Mouse (Mus musculus) thymus, adult 2 months (tissue): ENCODE results near the gene Slco6d1. TPM values are rescaled to one million over a fixed set of nuclear protein-coding genes. Genes with fewer than 3 reads are reported as not detected.
"Not testable (repeated sequence)": the region's sequence is repeated elsewhere in the genome, so short reads cannot be mapped to it uniquely, and the experiment has no call there.

ENCODE experiments used
- DNase-seq: peaks from one replicate; pipeline ENCODE4 v3.0.0; 2021
- H3K27ac ChIP-seq: fragments of 200-500 bp; 2 replicates; pipeline ENCODE4 v1.5.1; 2012; ENCODE audit warnings: low read length, control low read depth; ENCODE audit not compliant: control insufficient read depth, insufficient read depth
- H3K27me3 ChIP-seq: fragments of 200-500 bp; 2 replicates; pipeline ENCODE4 v1.6.1; 2012; ENCODE audit warnings: mild to moderate bottlenecking, low read length, moderate library complexity, mixed read lengths; ENCODE audit not compliant: control insufficient read depth, insufficient read depth
- H3K36me3 ChIP-seq: fragments of 200-500 bp; 2 replicates; pipeline ENCODE4 v1.6.1; 2012; ENCODE audit warnings: mild to moderate bottlenecking, low read length, moderate library complexity; ENCODE audit not compliant: control insufficient read depth, insufficient read depth
- H3K4me1 ChIP-seq: fragments of 200-500 bp; replicated peaks from 2 replicates; pipeline ENCODE4 v1.6.1; 2012; ENCODE audit warnings: low read length; ENCODE audit not compliant: control insufficient read depth, insufficient read depth
- H3K4me3 ChIP-seq: fragments of 200-500 bp; 2 replicates; pipeline ENCODE4 v1.5.1; 2012; ENCODE audit warnings: mild to moderate bottlenecking, low read length, control low read depth, moderate library complexity; ENCODE audit not compliant: control insufficient read depth, insufficient read depth
- CTCF ChIP-seq: fragments of 200-500 bp; IDR thresholded peaks from 2 replicates; pipeline ENCODE4 v1.5.1; 2012; ENCODE audit warnings: mild to moderate bottlenecking, control low read depth, low read length, moderate library complexity, borderline replicate concordance; ENCODE audit not compliant: control insufficient read depth, poor library complexity, insufficient read depth; ENCODE audit errors: extremely low read depth
- POLR2A ChIP-seq: fragments of 200-500 bp; IDR thresholded peaks from 2 replicates; pipeline ENCODE4 v1.6.1; 2012; ENCODE audit warnings: mild to moderate bottlenecking, low read length, control low read depth, moderate library complexity; ENCODE audit not compliant: control insufficient read depth, poor library complexity, insufficient read depth; ENCODE audit errors: extremely low read depth
- WGBS: fragments of 180-500 bp; shearing (Covaris S2); methylation state at CpG from one replicate; pipeline ENCODE4 v1.1.7; 2018; 5-methylcytosine and 5-hydroxymethylcytosine counted together
- polyA plus RNA-seq: library from polyadenylated mRNA; depleted of rRNA; stranded (reverse); fragments of >200 nt; gene quantifications from 2 replicates; pipeline ENCODE4 v1.2.3, GENCODE M21; 2012

Gene Slco6d1
- polyA plus RNA-seq, 1 experiment: not detected

DNA sequence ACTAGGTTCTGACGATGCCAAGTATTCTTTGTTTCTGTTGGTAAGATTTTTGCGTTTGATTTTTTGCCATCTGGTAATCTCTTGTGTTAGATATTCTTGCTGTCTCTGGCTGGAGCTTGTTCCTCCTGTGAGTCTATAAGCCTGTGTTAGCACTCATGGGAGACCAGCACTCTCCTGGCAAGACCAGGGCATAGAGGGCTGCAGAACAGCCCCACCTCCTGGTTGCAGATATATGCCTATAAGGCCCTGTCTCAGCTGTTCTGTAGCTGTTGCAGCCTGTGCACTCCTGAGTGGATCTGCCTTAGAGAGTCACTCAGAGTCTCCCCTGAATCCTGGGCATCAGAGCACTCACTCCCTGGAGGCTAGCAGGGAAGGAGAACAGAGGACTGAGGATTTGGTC lies 102.1 kb downstream of the Slco6d1 start:
- no peak for DNase-seq
- no peak overlapping the region for H3K4me3 ChIP-seq
- no peak overlapping the region for H3K27ac ChIP-seq
- no peaks in the 10 kb centered on the region for H3K4me1 ChIP-seq
- no peaks in the 10 kb centered on the region for H3K27me3 ChIP-seq
- 86% methylated on average over 2 of the region's 2 CpGs for WGBS
- TF ChIP-seq CTCF: no peak
- TF ChIP-seq POLR2A: no peak
- no peaks in the 10 kb centered on the region for H3K36me3 ChIP-seq

DNA sequence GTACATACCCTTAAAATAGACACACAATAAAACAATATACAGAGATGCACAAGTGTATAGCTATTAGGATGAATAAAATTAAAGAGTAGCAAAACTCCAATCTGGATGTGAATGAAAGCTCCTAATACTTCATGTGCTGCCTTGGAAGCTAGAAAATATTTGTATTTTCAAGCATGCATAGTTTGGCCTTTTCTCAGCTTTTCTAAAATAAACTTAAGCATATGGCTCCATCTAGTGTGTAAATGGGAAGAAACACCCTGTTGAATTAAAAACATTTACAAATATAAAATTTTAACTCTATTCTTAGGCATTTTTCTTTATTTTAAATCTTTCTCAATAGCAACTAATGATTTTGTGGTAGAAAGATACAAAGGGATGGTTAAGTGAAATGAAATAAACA lies 102.6 kb downstream of the Slco6d1 start:
- H3K36me3 ChIP-seq: no peaks in the 10 kb centered on the region
- H3K27ac ChIP-seq: no peak overlapping the region
- no peak for DNase-seq
- no peaks in the 10 kb centered on the region for H3K27me3 ChIP-seq
- no peak for TF ChIP-seq CTCF
- TF ChIP-seq POLR2A: no peak
- H3K4me3 ChIP-seq: no peak overlapping the region
- H3K4me1 ChIP-seq: no peaks in the 10 kb centered on the region

DNA sequence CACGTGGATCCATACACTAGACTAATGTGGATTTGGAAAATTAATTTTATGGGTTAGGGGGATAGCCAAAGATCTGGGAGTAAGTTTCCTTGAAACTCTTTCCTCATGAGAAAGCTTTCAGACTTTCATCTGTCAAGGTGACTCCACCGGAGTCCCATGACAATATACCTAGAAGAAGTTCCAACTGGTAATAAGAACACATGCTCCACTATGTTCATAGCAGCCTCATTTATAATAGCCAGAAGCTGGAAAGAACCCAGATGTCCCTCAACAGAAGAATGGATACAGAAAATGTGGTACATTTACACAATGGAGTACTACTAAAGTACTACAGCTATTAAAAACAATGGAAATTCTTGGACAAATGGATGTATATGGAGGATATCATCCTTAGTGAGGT lies 107.4 kb downstream of the Slco6d1 start:
- not testable (repeated sequence) for DNase-seq, H3K36me3 ChIP-seq, H3K4me3 ChIP-seq, H3K27me3 ChIP-seq, H3K4me1 ChIP-seq, H3K27ac ChIP-seq
- 96% methylated on average over 2 of the region's 2 CpGs for WGBS

DNA sequence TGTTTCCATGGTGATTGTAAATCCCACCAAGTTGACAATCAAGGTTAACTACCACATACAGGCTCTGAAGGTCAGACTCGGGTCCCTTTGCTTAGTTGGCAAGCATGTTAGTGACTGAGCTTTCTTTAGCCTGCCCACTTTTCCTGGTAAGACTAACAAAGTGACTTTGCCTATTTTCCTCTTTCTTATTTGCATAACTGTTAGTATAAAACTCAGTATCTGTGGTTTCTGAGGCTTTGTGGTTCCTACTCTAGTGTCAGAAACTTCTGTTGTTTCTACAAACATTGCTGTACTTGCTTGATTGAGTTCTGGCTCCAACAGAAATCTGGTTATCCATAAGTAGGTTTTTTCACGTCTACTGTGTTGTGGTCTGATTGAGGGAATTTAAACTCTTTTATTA lies 124.4 kb downstream of the Slco6d1 start:
- no peaks in the 10 kb centered on the region for H3K27me3 ChIP-seq
- no peak for TF ChIP-seq POLR2A
- no peak for TF ChIP-seq CTCF
- no peak overlapping the region for H3K27ac ChIP-seq
- no peak for DNase-seq
- no peaks in the 10 kb centered on the region for H3K4me1 ChIP-seq
- no peak overlapping the region for H3K4me3 ChIP-seq
- no peaks in the 10 kb centered on the region for H3K36me3 ChIP-seq
- WGBS: 9% methylated on average over 2 of the region's 2 CpGs

DNA sequence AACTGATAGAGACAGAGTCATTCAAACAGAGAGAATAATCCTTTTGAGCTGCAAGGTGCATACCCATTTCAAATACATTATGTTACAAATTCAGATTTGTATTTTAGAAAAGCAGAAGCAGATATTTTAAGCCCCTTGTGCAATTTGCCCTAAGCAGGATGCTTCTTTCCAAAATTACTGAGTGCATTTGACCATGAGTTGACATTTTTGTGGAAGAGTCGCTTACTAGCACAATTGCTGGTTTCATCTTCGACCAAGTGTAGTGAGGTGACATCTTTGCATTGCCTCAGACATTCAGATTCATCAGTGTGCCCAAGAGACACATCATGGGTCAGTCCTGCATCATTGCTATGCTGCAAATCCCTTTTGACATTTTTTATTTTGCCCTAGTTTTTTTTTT lies 133.5 kb downstream of the Slco6d1 start:
- no peak for DNase-seq
- 42% methylated on average over 2 of the region's 2 CpGs for WGBS
- H3K4me3 ChIP-seq: no peak overlapping the region
- no peaks in the 10 kb centered on the region for H3K4me1 ChIP-seq
- no peaks in the 10 kb centered on the region for H3K27me3 ChIP-seq
- TF ChIP-seq CTCF (no peak), POLR2A (no peak)
- no peaks in the 10 kb centered on the region for H3K36me3 ChIP-seq
- no peak overlapping the region for H3K27ac ChIP-seq

DNA sequence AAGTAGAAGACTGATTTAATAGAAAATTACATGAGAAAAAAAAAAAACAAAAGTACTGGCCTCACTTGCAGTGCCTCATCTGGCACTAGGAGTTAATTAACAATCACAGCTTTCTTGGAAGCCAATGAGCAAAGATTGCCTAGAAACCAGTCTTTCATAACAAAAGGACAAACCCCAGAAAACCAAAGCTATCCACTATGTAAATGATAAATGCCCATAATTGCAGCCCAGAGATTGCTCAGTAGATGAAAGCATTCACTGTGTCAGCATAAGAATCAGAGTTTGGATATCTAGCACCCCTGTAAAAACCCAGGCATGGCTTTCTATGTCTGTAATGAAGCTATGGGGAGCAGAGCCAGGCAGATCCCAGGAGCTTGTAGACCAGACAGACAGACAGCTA lies 144.8 kb downstream of the Slco6d1 start:
- TF ChIP-seq POLR2A: no peak
- TF ChIP-seq CTCF: no peak

More for the DNA sequence above, 144.8 kb downstream of the Slco6d1 start:
- Histone ChIP-seq H3K36me3 (no peaks in the 10 kb centered on the region), H3K27ac (no peak overlapping the region), H3K4me3 (no peak overlapping the region), H3K4me1 (no peaks in the 10 kb centered on the region), H3K27me3 (no peaks in the 10 kb centered on the region)
- DNase-seq: no peak
